Mouse (Mus musculus): ENCODE measurements around the gene Armcx4. TPM values are rescaled to one million over a fixed set of nuclear protein-coding genes. Genes with fewer than 3 reads are reported as not detected.

Armcx4 gene
- polyA plus RNA-seq (2015; fragmentation: Nextera tagmentation; extraction: Ambion mirVana), result 3.4 and 3.5 TPM in 2 replicates

DNA sequence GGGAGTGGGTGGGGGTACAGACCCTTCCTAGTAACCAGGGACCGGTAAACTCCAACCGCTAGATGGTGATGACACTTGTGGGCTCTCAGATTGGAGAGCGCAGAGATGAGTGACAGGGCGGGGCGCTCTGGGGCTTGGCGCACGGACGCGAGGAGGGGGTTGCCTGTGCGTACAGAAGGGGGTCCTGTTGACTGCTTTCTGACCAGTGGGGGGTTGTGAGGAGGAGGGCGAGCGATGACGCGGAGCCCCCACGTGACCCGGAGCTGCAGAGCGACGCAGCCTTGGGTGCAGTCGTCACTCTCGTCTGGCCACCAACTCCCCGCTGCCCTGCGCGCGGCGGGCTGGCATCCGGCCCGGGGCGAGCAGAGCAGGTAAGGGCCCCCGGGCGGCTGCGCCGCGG lies at the start of gene Armcx4:
Armcx4 (plus strand) TSS at position 253 of the 400 bp plus-strand sequence.
- WGBS, result 27% methylated on average over 23 of the region's 33 CpGs
- Histone ChIP-seq H3K4me2 (ENCODE audit: low read length) (peak within 1 kb of the TSS; percentile 53), H3K36me3 (ENCODE audit: insufficient read depth, low read length) (no peaks in the 10 kb centered on the region), H3K4me1 (replicated peaks; ENCODE audit: insufficient read depth, low read length) (no peaks in the 10 kb centered on the region), H3K4me3 (replicated peaks; ENCODE audit: low read depth, low read length) (peak within 1 kb of the TSS; percentile 53), H3K27me3 (ENCODE audit: insufficient read depth, low read length) (no peaks in the 10 kb centered on the region), H3K9me3 (replicated peaks; ENCODE audit: low read length) (no peaks in the 10 kb centered on the region), H3K27ac (peak within 1 kb of the TSS; percentile 85), H3K9ac (ENCODE audit: low read depth, low read length) (peak within 1 kb of the TSS; percentile 69)
- peak; percentile 83 for DNase-seq (ENCODE audit: low spot score)
- ATAC-seq (replicated peaks; ENCODE audit: low FRiP score, low read depth), result peak; percentile 92
- peak; percentile 37; the same call in 1 of the 2 replicates for TF ChIP-seq CTCF (IDR thresholded peaks at IDR 0.05; ENCODE audit: low read depth)

DNA sequence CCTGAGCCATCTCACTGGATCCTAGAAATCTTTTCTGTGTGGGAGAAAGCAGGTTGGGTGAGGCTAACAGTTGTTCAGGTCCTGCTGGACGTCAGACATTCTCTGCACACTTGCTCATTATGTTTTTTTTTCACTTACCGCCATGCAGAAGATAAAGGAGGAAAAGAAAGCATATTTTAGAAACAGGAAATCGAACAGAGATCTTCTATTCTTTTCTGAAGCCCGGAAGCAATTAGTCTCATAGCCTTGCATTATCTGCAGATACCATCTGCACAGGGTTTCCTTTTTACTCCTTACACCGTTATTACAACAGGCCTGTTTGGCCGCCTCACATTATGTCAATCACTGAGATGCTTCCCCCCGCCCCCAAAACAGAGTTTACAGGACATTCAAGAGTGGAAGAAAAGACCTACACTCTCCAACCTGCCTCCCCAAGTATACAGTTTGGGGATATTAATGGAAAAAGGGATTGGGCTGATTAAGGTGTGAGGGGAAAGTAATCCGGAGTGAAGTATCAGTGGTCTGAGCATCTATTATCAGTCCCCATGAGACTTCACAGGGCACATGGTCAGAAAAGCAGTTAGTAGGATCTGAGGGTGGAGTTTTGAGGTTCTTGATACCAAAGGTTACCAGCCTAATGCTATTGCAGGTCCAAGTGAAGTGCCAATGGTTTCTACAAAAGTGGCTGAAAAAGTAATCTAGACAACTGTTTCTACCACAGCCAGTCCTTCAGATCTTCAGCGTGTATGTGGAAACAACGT lies 45.1 kb upstream of the Armcx4 start:
- Histone ChIP-seq H3K27me3 (ENCODE audit: insufficient read depth, low read length) (no peaks in the 10 kb centered on the region), H3K36me3 (ENCODE audit: insufficient read depth, low read length) (no peaks in the 10 kb centered on the region), H3K9me3 (replicated peaks; ENCODE audit: low read length) (no peaks in the 10 kb centered on the region), H3K4me1 (replicated peaks; ENCODE audit: insufficient read depth, low read length) (no peaks in the 10 kb centered on the region), H3K9ac (ENCODE audit: low read depth, low read length) (no peak overlapping the region), H3K27ac (no peak overlapping the region), H3K4me2 (ENCODE audit: low read length) (no peak overlapping the region), H3K4me3 (replicated peaks; ENCODE audit: low read depth, low read length) (no peak overlapping the region)
- DNase-seq (ENCODE audit: low spot score), result peak; percentile 23
- WGBS, result 55% methylated on average over 10 of the region's 10 CpGs
- ATAC-seq (replicated peaks; ENCODE audit: low FRiP score, low read depth), result no peak
- no peak for TF ChIP-seq CTCF (IDR thresholded peaks at IDR 0.05; ENCODE audit: low read depth)

DNA sequence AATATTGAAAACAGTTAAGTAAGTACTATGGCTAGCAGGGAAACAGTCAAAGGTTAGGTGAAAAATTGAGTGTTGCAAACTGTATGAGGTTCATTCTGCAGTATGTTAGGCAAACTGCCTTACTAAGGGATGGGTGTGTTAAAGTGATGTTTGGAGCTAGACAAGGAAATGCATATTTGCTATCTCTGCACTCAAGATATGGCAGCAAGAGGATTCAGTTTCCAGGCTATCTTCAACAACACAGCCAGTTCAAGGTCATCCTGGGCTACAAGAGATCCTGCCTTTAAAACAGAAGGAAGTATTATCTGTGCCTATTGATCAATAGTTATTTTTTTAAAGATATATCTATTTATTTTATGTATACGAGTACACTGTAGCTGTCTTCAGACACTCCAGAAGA lies 40.0 kb upstream of the Armcx4 start:
- 92% methylated on average over 1 of the region's 1 CpGs for WGBS
- Histone ChIP-seq H3K36me3 (ENCODE audit: insufficient read depth, low read length) (no peaks in the 10 kb centered on the region), H3K9ac (ENCODE audit: low read depth, low read length) (no peak overlapping the region), H3K4me2 (ENCODE audit: low read length) (no peak overlapping the region), H3K27me3 (ENCODE audit: insufficient read depth, low read length) (no peaks in the 10 kb centered on the region), H3K27ac (no peak overlapping the region), H3K9me3 (replicated peaks; ENCODE audit: low read length) (no peaks in the 10 kb centered on the region), H3K4me3 (replicated peaks; ENCODE audit: low read depth, low read length) (no peak overlapping the region), H3K4me1 (replicated peaks; ENCODE audit: insufficient read depth, low read length) (no peaks in the 10 kb centered on the region)
- ATAC-seq (replicated peaks; ENCODE audit: low FRiP score, low read depth) (no peak), DNase-seq (ENCODE audit: low spot score) (no peak)
- no peak for TF ChIP-seq CTCF (IDR thresholded peaks at IDR 0.05; ENCODE audit: low read depth)

DNA sequence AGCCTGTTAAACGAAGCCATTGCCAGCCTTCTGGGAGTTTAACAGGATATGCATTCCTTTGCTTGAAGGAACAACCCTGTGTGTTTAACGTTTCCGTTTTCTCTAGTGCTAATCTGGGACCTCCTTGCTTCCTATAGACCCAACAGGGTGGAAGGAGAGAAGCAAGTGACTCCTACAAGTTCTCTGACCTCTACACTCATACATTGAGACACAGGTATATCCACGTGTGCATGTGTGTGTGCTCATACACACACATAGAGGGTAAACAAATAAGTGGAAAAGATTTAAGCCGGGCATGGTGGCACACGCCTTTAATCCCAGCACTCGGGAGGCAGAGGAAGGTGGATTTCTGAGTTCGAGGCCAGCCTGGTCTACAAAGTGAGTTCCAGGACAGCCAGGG lies 38.9 kb upstream of the Armcx4 start:
- H3K4me1 ChIP-seq (replicated peaks; ENCODE audit: insufficient read depth, low read length), result no peaks in the 10 kb centered on the region
- 62% methylated on average over 8 of the region's 8 CpGs for WGBS
- no peak for TF ChIP-seq CTCF (IDR thresholded peaks at IDR 0.05; ENCODE audit: low read depth)
- no peaks in the 10 kb centered on the region for H3K36me3 ChIP-seq (ENCODE audit: insufficient read depth, low read length)
- no peaks in the 10 kb centered on the region for H3K27me3 ChIP-seq (ENCODE audit: insufficient read depth, low read length)
- DNase-seq (ENCODE audit: low spot score), result peak; percentile 10
- no peak for ATAC-seq (replicated peaks; ENCODE audit: low FRiP score, low read depth)
- no peak overlapping the region; the same call in 1 of the 2 replicates for H3K27ac ChIP-seq
- no peaks in the 10 kb centered on the region for H3K9me3 ChIP-seq (replicated peaks; ENCODE audit: low read length)
- H3K4me2 ChIP-seq (ENCODE audit: low read length), result no peak overlapping the region
- no peak overlapping the region for H3K4me3 ChIP-seq (replicated peaks; ENCODE audit: low read depth, low read length)
- no peak overlapping the region for H3K9ac ChIP-seq (ENCODE audit: low read depth, low read length)

DNA sequence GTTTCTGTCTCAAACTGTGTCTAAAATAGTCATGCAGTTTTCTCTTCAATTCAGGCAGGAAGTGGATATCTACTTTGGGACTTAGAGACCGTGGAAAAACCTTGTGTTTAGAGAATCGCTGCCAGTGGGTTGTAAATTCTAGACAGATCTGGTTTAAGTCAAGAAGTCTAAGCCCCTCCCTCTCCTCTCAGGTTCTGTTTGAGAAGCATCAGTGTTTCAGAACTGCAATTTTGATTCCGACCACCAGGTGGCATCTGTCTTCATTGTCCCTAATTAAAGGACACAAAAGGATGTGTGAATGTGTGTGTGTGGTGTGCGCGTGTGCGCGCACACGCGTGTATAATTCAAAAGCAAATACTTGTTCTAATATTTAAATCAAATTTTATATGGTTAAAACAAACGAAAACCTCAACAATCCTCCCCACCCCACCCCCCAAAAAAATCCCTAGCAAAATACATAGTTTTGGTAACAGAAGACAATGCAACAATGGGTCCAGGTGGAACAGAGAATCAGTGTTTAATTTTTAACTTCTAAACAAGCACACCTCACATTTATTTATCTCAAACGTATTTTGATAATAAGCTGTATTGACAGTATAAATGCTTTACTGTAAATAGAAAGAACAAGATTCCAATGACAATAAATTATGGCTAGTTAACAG lies 38.2 kb upstream of the Armcx4 start:
- no peaks in the 10 kb centered on the region for H3K27me3 ChIP-seq (ENCODE audit: insufficient read depth, low read length)
- peak; percentile 74 for TF ChIP-seq CTCF (IDR thresholded peaks at IDR 0.05; ENCODE audit: low read depth)
- DNase-seq (ENCODE audit: low spot score) (peak; percentile 90), ATAC-seq (replicated peaks; ENCODE audit: low FRiP score, low read depth) (no peak; the same call in 1 of the 2 replicates)
- WGBS, result 21% methylated on average over 11 of the region's 11 CpGs
- no peak overlapping the region for H3K4me2 ChIP-seq (ENCODE audit: low read length)
- H3K36me3 ChIP-seq (ENCODE audit: insufficient read depth, low read length), result no peaks in the 10 kb centered on the region
- no peak overlapping the region for H3K4me3 ChIP-seq (replicated peaks; ENCODE audit: low read depth, low read length)
- H3K4me1 ChIP-seq (replicated peaks; ENCODE audit: insufficient read depth, low read length), result no peaks in the 10 kb centered on the region
- no peak overlapping the region for H3K27ac ChIP-seq
- no peak overlapping the region for H3K9ac ChIP-seq (ENCODE audit: low read depth, low read length)
- H3K9me3 ChIP-seq (replicated peaks; ENCODE audit: low read length), result no peaks in the 10 kb centered on the region

DNA sequence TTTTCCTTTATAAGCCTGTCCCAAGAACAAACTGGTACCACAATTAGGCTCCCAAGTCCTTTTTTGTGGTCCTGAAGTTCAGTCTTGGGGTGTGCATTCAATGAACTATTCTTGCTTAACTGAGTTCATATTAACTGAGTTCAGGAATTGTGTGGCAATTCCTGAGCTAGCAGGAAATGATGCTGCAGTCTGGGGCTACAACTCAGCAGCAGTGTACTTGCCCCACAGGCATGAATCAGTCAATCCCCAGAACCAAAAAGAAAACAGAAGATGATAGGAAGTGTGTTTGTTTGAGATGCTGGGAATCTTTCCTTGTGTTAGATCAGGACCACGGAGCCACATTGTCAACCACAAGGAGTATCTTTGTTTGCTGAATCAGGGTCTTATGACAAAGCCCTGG lies 34.3 kb upstream of the Armcx4 start:
- no peak for TF ChIP-seq CTCF (IDR thresholded peaks at IDR 0.05; ENCODE audit: low read depth)
- Histone ChIP-seq H3K27ac (no peak overlapping the region), H3K36me3 (ENCODE audit: insufficient read depth, low read length) (no peaks in the 10 kb centered on the region), H3K4me1 (replicated peaks; ENCODE audit: insufficient read depth, low read length) (no peaks in the 10 kb centered on the region), H3K9ac (ENCODE audit: low read depth, low read length) (no peak overlapping the region), H3K4me3 (replicated peaks; ENCODE audit: low read depth, low read length) (no peak overlapping the region), H3K9me3 (replicated peaks; ENCODE audit: low read length) (no peaks in the 10 kb centered on the region), H3K27me3 (ENCODE audit: insufficient read depth, low read length) (no peaks in the 10 kb centered on the region), H3K4me2 (ENCODE audit: low read length) (no peak overlapping the region)
- WGBS, result 50% methylated on average over 1 of the region's 1 CpGs
- no peak for DNase-seq (ENCODE audit: low spot score)
- ATAC-seq (replicated peaks; ENCODE audit: low FRiP score, low read depth), result no peak

All from kidney, postnatal 0 days (tissue).